Mouse (Mus musculus): ENCODE data around the gene Hdac9.

DNA sequence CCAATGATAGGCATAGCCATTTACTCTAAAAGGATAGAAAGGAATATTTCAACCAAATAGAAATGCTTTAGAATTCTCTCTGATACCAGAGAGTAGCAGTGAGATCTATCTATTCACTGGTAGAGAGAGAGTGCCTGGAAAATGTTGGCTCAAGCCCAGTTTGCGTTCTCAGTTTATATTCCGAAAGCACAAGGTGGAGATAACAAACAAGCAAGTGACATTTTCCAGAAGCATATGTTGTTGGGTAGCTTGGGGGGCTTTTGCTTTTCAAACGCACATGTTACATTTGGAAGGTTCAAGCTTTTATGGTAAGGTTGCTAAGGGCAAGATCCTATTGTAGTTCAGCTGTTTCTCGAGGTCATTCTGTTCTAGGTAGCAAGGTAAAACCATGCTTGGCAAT is 657.2 kb downstream of the Hdac9 start:
- TF ChIP-seq POLR2A (IDR thresholded peaks at IDR 0.05; ENCODE audit: borderline replicate concordance, extremely low read depth, insufficient read depth, insufficient read length, poor library complexity, severe bottlenecking) (no peak), CTCF (IDR thresholded peaks at IDR 0.05; ENCODE audit: borderline replicate concordance, extremely low read depth, insufficient read depth, insufficient read length) (no peak)

Measured in brain, embryonic 14.5 days (tissue).